Mouse (Mus musculus) embryonic facial prominence, embryonic 14.5 days (tissue): ENCODE results near the gene Rabgap1l. TPM values are rescaled to one million over a fixed set of nuclear protein-coding genes. Genes with fewer than 3 reads are reported as not detected.
A peak's percentile ranks its signal among the peaks of the same experiment; 100 is the strongest.

Source experiments
- ATAC-seq: fragments of 200-750 bp; cut with Nextera tagmentation; 2 replicates; pipeline ENCODE4 v1.8.0; 2017; ENCODE audit warnings: low read depth, moderate number of reproducible peaks, moderate TSS enrichment
- DNase-seq: peaks from one replicate; pipeline ENCODE4 v3.0.0-alpha.2; 2015; ENCODE audit warnings: low spot score
- H3K27ac ChIP-seq: fragments of 300-500 bp; sonication (generic); replicated peaks from 2 replicates; pipeline ENCODE4 v1.5.1; 2014; ENCODE audit warnings: low read depth, mild to moderate bottlenecking, low read length, moderate library complexity
- H3K27me3 ChIP-seq: fragments of 300-500 bp; sonication (generic); replicated peaks from 2 replicates; pipeline ENCODE4 v1.6.1; 2014; ENCODE audit warnings: low read length; ENCODE audit not compliant: control insufficient read depth, insufficient read depth
- H3K36me3 ChIP-seq: fragments of 300-500 bp; sonication (generic); 2 replicates; pipeline ENCODE4 v1.6.1; 2014; ENCODE audit warnings: low read length, mixed read lengths; ENCODE audit not compliant: control insufficient read depth, insufficient read depth
- H3K4me1 ChIP-seq: fragments of 300-500 bp; sonication (generic); 2 replicates; pipeline ENCODE4 v1.6.1; 2014; ENCODE audit warnings: antibody characterized with exemption, low read length; ENCODE audit not compliant: control insufficient read depth, insufficient read depth
- H3K4me2 ChIP-seq: fragments of 300-500 bp; sonication (generic); 2 replicates; pipeline ENCODE4 v1.6.1; 2014; ENCODE audit warnings: low read depth, mild to moderate bottlenecking, low read length, moderate library complexity, mixed read lengths
- H3K4me3 ChIP-seq: fragments of 300-500 bp; sonication (generic); 2 replicates; pipeline ENCODE4 v1.5.1; 2014; ENCODE audit warnings: low read depth, mild to moderate bottlenecking, low read length
- H3K9ac ChIP-seq: fragments of 300-500 bp; sonication (generic); 2 replicates; pipeline ENCODE4 v1.6.1; 2014; ENCODE audit warnings: low read depth, mild to moderate bottlenecking, low read length, moderate library complexity, mixed read lengths
- H3K9me3 ChIP-seq: fragments of 300-500 bp; sonication (generic); 2 replicates; pipeline ENCODE4 v1.6.1; 2016; ENCODE audit warnings: low read length; ENCODE audit not compliant: control insufficient read depth
- WGBS: fragments of 180-500 bp; shearing (Covaris S2); extraction: QIAGEN DNeasy Blood & Tissue Kit; methylation state at CpG from one replicate; pipeline ENCODE4 v1.1.7; 2014; 5-methylcytosine and 5-hydroxymethylcytosine counted together
- polyA plus RNA-seq: library from polyadenylated mRNA; unstranded; fragments of >200 nt; fragmentation: Nextera tagmentation; extraction: Ambion mirVana; gene quantifications from 2 replicates; pipeline ENCODE4 v1.2.1, GENCODE M21; 2014

Gene Rabgap1l
- polyA plus RNA-seq, 1 experiment from 2014 or later: 16.3 TPM

- no peak overlapping the region for H3K4me2 ChIP-seq
- H3K9ac ChIP-seq: no peak overlapping the region
- H3K4me1 ChIP-seq: no peaks in the 10 kb centered on the region
- H3K36me3 ChIP-seq: no peaks in the 10 kb centered on the region
- H3K4me3 ChIP-seq: no peak overlapping the region
- DNase-seq (no peak), ATAC-seq (no peak)
- H3K27ac ChIP-seq: no peak overlapping the region
- H3K27me3 ChIP-seq: no peaks in the 10 kb centered on the region
- WGBS: 84% methylated on average over 2 of the region's 2 CpGs
- no peaks in the 10 kb centered on the region for H3K9me3 ChIP-seq
Measured at GRCm38 (mm10) chr1:160765565-160765964, 27.4 kb downstream of the Rabgap1l start.

DNA sequence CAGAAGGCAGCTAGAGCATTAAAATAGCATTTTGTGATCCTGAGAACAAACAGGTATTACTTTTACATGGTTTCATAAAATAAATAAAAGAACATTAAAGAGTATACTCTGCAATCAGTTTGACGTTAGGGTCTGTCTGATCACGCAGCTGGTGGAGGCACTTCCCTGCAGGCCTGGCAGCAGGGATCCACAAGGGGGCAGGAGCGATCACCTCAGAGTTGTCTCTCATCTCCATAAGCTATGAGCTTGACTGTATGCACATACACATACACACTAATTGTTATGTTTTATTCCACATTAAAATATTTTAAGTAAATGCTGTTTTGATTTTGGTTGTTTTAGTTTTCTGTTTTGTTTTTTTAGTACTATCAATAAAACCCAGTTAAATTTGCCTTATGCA lies 34.8 kb downstream of the Rabgap1l start:
- peak; percentile 13 for DNase-seq
- Histone ChIP-seq H3K4me2 (no peak overlapping the region), H3K9me3 (no peaks in the 10 kb centered on the region), H3K36me3 (no peaks in the 10 kb centered on the region), H3K27ac (no peak overlapping the region), H3K4me1 (no peaks in the 10 kb centered on the region), H3K27me3 (no peaks in the 10 kb centered on the region), H3K4me3 (no peak overlapping the region), H3K9ac (no peak overlapping the region)
- no peak for ATAC-seq
- WGBS: 15% methylated on average over 3 of the region's 3 CpGs

DNA sequence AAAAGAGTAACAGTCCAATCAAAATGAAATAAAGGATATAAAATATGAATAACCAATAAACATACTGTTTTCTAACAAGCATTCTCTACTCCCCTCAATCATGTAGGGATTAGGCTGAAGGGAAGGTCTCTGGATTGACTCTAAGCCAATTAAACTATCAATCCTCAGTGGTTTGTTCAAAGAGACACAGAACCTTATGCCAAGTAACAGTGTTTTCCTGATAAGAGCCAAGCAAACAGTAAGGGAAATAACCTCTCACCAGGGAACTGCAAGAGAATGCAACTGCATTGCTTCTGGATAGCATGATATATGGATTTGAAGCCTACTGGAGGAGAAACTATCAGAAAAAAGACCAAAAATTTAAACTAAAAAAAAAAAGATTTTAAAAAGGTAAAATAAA lies 37.7 kb downstream of the Rabgap1l start:
- H3K4me2 ChIP-seq: no peak overlapping the region
- no peak overlapping the region for H3K9ac ChIP-seq
- no peak overlapping the region for H3K27ac ChIP-seq
- no peaks in the 10 kb centered on the region for H3K36me3 ChIP-seq
- no peak for DNase-seq
- ATAC-seq: no peak
- no peaks in the 10 kb centered on the region for H3K27me3 ChIP-seq
- H3K4me3 ChIP-seq: no peak overlapping the region
- no peaks in the 10 kb centered on the region for H3K4me1 ChIP-seq
- H3K9me3 ChIP-seq: no peaks in the 10 kb centered on the region

- no peak overlapping the region for H3K27ac ChIP-seq
- no peaks in the 10 kb centered on the region for H3K27me3 ChIP-seq
- ATAC-seq (no peak), DNase-seq (no peak)
- H3K4me2 ChIP-seq: no peak overlapping the region
- H3K4me1 ChIP-seq: no peaks in the 10 kb centered on the region
- H3K9ac ChIP-seq: no peak overlapping the region
- H3K9me3 ChIP-seq: no peaks in the 10 kb centered on the region
- no peak overlapping the region for H3K4me3 ChIP-seq
- no peaks in the 10 kb centered on the region for H3K36me3 ChIP-seq
- 54% methylated on average over 2 of the region's 2 CpGs for WGBS
Measured at GRCm38 (mm10) chr1:160750629-160751028, 42.4 kb downstream of the Rabgap1l start.

DNA sequence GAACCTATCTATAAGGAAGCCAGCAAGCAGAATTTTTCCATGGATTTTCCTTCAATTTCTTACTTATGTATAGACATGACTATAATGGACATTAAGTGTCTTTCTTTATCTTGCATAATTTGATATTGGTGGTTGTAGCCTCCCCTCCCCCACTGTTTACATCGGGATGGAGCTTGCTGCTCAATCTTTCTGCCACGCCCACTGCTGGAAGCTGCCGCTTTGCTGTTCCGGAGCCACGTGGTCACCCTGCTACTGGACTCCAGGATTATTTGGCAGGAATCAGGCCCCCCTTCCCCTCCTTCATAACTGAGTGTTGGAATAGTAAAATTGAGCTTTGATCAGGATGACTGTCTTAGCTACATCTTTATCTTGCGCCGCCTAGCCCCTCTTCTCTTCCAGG lies 46.2 kb downstream of the Rabgap1l start:
- Histone ChIP-seq H3K4me2 (no peak overlapping the region), H3K36me3 (no peaks in the 10 kb centered on the region), H3K27ac (no peak overlapping the region), H3K9me3 (no peaks in the 10 kb centered on the region), H3K4me3 (no peak overlapping the region), H3K4me1 (no peaks in the 10 kb centered on the region), H3K9ac (no peak overlapping the region), H3K27me3 (no peaks in the 10 kb centered on the region)
- DNase-seq (no peak), ATAC-seq (no peak)
- 31% methylated on average over 7 of the region's 7 CpGs for WGBS

DNA sequence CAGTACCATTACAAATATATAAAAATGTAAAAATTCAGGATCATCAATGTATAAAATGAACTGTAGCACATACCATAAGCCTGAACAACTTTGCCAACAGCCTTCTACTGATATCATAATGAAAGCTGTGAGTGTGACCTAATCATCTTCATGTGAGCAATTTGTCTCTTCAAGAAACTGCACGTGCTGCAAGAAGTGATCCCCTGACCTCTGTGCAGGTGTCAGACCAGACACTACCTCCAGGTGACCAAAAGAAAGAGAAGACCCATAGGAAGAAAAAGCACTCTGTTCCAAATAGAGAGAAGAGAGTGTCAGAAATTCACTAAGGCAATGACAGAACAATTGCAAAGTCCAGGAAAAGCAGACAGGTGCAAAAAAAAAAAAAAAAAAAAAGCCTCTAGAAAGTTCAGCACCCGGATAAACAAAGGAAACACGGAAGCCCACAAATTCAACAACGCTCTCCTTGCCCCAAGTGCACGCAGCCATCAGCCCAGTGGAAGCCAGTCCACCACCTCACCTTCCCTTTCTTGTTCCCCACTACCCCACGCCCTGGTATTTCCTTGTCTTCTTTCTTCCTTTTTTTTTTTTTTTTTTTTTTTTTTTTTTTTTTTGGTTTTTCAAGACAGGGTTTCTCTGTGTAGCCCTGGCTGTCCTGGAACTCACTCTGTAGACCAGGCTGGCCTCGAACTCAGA lies 47.6 kb downstream of the Rabgap1l start:
- DNase-seq (no peak), ATAC-seq (no peak)
- Histone ChIP-seq H3K27ac (no peak overlapping the region), H3K9ac (no peak overlapping the region), H3K4me2 (no peak overlapping the region), H3K4me1 (no peaks in the 10 kb centered on the region), H3K4me3 (no peak overlapping the region), H3K36me3 (no peaks in the 10 kb centered on the region), H3K27me3 (no peaks in the 10 kb centered on the region), H3K9me3 (no peaks in the 10 kb centered on the region)
- 80% methylated on average over 7 of the region's 7 CpGs for WGBS

GRCm38 (mm10) chr1:160744009-160744408 lies 49.0 kb downstream of the Rabgap1l start:
- H3K4me1 ChIP-seq: no peaks in the 10 kb centered on the region
- DNase-seq (peak; percentile 12), ATAC-seq (no peak)
- H3K27me3 ChIP-seq: no peaks in the 10 kb centered on the region
- no peak overlapping the region for H3K9ac ChIP-seq
- H3K4me2 ChIP-seq: no peak overlapping the region
- no peak overlapping the region for H3K4me3 ChIP-seq
- H3K9me3 ChIP-seq: no peaks in the 10 kb centered on the region
- no peaks in the 10 kb centered on the region for H3K36me3 ChIP-seq
- H3K27ac ChIP-seq: no peak overlapping the region
- 27% methylated on average over 3 of the region's 3 CpGs for WGBS

- no peak for ATAC-seq
Measured at GRCm38 (mm10) chr1:160743229-160743628, 49.8 kb downstream of the Rabgap1l start.

DNA sequence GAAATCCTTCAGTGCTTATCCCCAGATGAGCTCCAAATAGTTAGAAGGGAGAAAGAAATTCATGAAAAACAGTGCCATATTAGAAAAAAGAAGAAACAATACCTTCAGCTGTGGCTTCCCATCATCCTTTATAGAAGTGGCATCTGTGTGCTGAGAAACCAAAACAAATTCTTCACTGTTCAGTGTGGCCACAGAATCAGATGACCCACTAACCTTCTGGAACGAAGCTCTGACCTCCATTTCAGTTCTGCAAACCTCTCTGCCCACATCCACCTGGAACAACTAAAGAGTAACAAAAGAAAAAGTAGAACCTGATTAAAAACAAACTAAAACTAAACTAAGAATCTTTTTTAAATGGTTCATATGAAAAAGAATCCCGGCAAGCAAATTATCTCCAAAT lies 52.4 kb downstream of the Rabgap1l start:
- Histone ChIP-seq H3K4me3 (no peak overlapping the region), H3K4me1 (no peaks in the 10 kb centered on the region), H3K27ac (no peak overlapping the region), H3K9ac (no peak overlapping the region), H3K4me2 (no peak overlapping the region), H3K36me3 (no peaks in the 10 kb centered on the region), H3K27me3 (no peaks in the 10 kb centered on the region), H3K9me3 (no peaks in the 10 kb centered on the region)
- DNase-seq (no peak), ATAC-seq (no peak)
- WGBS: 49% methylated on average over 2 of the region's 2 CpGs

More at GRCm38 (mm10) chr1:160743229-160743628, 49.8 kb downstream of the Rabgap1l start:
- no peaks in the 10 kb centered on the region for H3K27me3 ChIP-seq
- WGBS: 3% methylated on average over 2 of the region's 2 CpGs
- H3K4me2 ChIP-seq: no peak overlapping the region
- DNase-seq: peak; percentile 67
- H3K4me1 ChIP-seq: no peaks in the 10 kb centered on the region
- H3K9me3 ChIP-seq: no peaks in the 10 kb centered on the region
- no peak overlapping the region for H3K9ac ChIP-seq
- no peak overlapping the region for H3K27ac ChIP-seq
- no peaks in the 10 kb centered on the region for H3K36me3 ChIP-seq
- H3K4me3 ChIP-seq: no peak overlapping the region
